Mouse (Mus musculus) left cerebral cortex, adult 8-10 months (tissue): Measurements from ENCODE around the gene Nav2. TPM values are rescaled to one million over a fixed set of nuclear protein-coding genes. Genes with fewer than 3 reads are reported as not detected.

Experiments used
- DNase-seq, 2 experiments: peaks; one replicate each; pipeline ENCODE4 v3.0.0; 2022; ENCODE audit warnings: low spot score in 2 of 2
- total RNA-seq, 4 experiments: library from RNA; stranded (reverse); gene quantifications; 2 replicates each; pipeline ENCODE4 v1.2.4; 2022

Gene Nav2
- total RNA-seq, 4 experiments from 2014 or later: 76.7 to 101 (median 89.2) TPM

- DNase-seq: no peak
Measured at GRCm38 (mm10) chr7:49598225-49598624, 689.7 kb downstream of the Nav2 start.

GRCm38 (mm10) chr7:49599950-49600349, 691.4 kb downstream of the Nav2 start:
- no peak for DNase-seq

- DNase-seq: peak in 1 of 2 experiments; percentile 91
Measured at GRCm38 (mm10) chr7:49601191-49601975, 692.9 kb downstream of the Nav2 start.

GRCm38 (mm10) chr7:49604244-49604643, 695.7 kb downstream of the Nav2 start:
- DNase-seq: no peak

GRCm38 (mm10) chr7:49604965-49605795, 696.7 kb downstream of the Nav2 start:
- DNase-seq: no peak

DNA sequence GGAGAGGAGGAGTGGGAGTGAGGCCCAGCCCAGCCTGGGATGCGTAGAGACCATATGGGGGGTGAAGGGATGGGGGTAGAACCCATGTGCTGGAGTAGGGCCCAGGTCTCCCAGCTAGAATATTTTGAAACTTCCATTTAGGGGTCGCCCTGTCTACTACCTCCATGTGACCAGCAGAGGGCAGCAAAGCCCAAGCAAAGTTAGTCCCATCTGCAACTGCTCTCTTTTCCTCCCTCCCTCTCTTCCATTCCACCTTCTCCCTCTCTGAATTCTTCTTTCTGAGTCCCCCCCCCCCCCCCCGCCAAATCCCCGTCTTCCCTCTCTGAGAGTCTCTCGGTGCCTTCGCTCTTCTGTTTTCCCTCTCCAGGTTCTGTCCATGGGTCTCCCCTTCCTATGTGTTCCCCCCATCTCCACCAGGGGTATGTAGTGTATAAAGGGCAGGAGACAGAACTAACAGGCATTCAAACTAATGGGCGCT, 707.8 kb downstream of the Nav2 start:
- DNase-seq: no peak

DNA sequence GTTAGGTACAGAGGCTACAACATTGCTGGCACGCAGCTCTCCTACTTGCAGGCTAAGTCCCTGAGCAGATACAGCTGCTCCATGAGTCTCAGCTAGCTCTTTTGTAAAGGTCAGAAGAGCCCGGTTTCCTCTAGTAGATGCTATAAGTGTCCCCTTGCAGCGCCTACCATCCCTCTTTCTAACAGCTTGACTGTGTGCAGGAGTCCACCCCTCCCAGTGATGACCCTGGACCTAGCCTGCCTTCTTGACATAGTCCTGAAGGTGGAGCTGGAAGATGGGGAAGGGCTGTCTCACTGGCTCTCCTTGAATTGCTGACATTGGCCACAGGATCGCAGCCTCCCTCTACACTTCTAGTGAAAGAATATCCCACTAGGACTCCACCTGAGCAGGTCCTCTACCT, 708.6 kb downstream of the Nav2 start:
- DNase-seq: no peak

GRCm38 (mm10) chr7:49620160-49620559, 711.6 kb downstream of the Nav2 start:
- no peak for DNase-seq

GRCm38 (mm10) chr7:49631885-49632284, 723.4 kb downstream of the Nav2 start:
- DNase-seq: no peak

- no peak for DNase-seq
Measured at GRCm38 (mm10) chr7:49632391-49632790, 723.9 kb downstream of the Nav2 start.

DNA sequence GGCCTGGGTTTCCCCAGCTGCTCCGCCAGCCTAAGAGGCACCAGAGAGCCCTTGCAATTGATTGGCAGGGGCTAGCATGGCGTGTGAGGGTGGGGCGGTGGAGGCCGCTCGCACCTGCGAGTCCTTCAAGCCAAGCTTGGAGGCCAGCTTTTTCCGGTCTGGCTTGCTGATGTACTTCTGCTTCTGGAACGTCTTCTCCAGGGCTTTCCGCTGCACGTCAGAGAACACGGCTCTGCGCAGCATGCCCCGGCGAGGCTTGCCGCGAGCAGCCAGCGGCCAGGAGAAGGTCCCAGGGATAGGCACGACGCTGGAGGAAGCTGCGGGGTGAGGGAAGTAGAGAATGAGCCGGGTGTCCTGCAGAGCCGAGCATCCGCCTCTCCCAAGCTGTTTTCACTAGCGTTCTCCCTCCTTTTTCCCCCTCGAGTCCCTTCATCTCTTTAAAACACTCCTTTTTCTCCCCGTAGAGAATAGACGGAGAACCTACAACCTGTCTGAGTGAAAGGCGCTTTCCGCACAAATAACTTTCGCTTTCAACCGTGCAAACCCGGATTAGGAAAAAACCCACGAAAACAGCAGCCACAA, 725.0 kb downstream of the Nav2 start:
- no peak for DNase-seq

GRCm38 (mm10) chr7:49634291-49635073, 726.0 kb downstream of the Nav2 start:
- DNase-seq: no peak

DNA sequence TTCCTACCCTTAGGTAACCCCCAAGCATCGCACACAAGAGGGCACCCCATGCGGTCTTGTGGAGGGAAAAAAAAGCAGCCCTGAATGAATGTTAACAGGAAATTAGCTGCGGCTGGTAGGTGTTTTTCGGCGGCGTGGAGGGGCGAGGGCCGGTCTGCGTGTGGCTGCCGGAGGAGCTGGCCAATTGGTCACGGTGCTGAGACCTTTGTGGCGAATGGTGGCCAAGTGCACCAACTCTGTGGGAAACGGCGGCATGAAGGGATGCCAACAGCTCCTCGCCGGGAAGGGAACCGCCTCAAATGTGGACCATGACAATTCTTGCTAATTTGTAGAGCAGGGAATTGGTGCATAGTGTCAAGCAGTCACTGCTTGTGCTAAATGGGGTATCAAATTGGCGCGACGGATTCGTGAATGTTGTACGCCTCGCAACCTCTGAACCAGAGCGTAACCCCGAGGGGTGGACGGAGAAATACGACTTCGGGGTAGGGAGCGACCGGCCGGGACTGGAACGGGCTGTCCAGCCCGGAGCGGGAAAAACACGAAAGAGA, 726.6 kb downstream of the Nav2 start:
- DNase-seq: no peak

- DNase-seq: no peak
Measured at GRCm38 (mm10) chr7:49635971-49636370, 727.5 kb downstream of the Nav2 start.

DNA sequence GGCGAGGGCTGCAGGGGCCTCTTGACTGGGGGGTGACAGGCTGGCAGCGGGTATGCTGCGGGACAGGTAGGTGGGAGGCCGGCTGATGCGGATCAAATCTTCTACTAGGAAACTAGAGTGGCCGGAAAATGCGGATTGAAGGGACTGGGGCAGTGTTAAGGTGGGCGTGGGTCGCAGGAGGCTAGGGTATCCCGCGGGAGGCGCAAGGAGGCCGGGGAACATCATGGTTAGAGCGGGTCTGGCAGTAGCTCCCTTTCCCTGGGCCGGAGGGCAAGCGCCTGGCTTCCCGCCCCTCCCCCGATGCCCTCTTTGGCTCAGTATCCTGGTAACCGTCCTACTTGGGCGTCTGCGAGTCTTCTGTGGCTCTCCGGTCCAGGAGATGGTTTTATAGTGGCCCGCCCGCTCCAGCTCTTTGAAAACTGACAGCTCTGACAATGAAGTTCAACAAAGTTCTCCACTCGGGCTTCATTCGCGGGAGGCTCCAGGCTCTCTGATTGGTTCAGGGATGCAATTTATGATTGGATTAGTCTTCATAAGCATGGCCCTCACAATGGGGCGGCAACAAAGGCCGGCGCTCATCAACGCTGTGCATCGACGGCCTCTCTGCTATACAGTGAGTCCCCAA, 728.1 kb downstream of the Nav2 start, which contains the start of gene Dbx1:
Gene Dbx1 (minus strand): TSS at position 359 of the 625 bp plus-strand sequence.
- no peak for DNase-seq

- no peak for DNase-seq
Measured at GRCm38 (mm10) chr7:49637281-49637680, 728.8 kb downstream of the Nav2 start.

DNA sequence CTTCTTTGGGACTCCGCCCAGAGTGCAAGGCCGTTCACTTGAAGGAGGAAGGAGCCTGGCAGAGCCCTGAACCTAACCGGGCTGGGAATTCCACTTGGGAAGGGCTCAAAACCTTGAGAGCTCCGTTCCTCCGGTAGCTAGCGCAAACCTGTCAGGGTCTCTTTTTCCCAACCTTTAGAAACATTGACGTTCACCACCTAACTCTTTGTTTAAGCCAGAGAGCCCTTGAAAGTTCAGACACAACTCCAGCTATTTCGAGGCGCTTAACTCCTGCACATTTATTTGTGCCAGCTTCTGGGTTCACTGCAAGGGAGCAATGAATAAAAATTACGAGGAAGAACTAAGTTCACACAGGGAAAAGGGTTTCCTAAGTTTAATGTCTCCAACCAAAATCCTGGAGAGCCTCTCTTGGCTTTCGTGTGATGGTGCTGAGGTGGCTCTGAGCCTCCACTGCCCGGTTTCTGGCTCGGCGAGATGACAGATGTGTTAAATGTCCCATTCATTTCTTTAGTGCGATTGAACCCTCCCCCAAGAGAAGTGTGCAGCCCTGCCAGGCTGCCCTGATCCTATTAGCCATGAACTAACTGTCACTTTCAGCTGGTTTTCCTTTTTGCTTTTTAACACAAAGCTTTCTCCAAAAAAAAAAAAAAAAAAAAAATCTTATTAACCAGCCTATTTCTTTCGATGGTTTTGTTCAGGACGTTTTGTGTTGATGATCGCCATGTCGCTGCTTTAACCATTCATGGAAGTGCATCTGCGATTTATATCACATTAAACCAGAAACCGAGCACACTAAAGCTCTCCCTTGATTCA, 729.5 kb downstream of the Nav2 start:
- no peak for DNase-seq

GRCm38 (mm10) chr7:49638941-49639776, 730.6 kb downstream of the Nav2 start:
- no peak for DNase-seq
